Mouse (Mus musculus) stomach, postnatal 0 days (tissue): ENCODE results near the gene Tnfrsf9. TPM values are rescaled to one million over a fixed set of nuclear protein-coding genes. Genes with fewer than 3 reads are reported as not detected.

Source experiments
- ATAC-seq: fragments of 200-750 bp; cut with Nextera tagmentation; 2 replicates; pipeline ENCODE4 v1.8.0; 2017; ENCODE audit not compliant: low FRiP score, low TSS enrichment
- DNase-seq: peaks from one replicate; pipeline ENCODE4 v3.0.0-alpha.2; 2016; ENCODE audit warnings: low spot score
- H3K27ac ChIP-seq: fragments of 300-500 bp; sonication (generic); replicated peaks from 2 replicates; pipeline ENCODE4 v1.5.1; 2014; ENCODE audit warnings: mild to moderate bottlenecking, control low read depth
- H3K27me3 ChIP-seq: fragments of 300-500 bp; sonication (generic); 2 replicates; pipeline ENCODE4 v1.6.1; 2014; ENCODE audit warnings: low read length; ENCODE audit not compliant: control insufficient read depth, insufficient read depth
- H3K36me3 ChIP-seq: fragments of 300-500 bp; sonication (generic); 2 replicates; pipeline ENCODE4 v1.6.1; 2014; ENCODE audit warnings: low read length, mixed read lengths; ENCODE audit not compliant: control insufficient read depth, insufficient read depth
- H3K4me1 ChIP-seq: fragments of 300-500 bp; sonication (generic); replicated peaks from 2 replicates; pipeline ENCODE4 v1.6.1; 2014; ENCODE audit warnings: antibody characterized with exemption; ENCODE audit not compliant: control insufficient read depth, insufficient read depth
- H3K4me2 ChIP-seq: fragments of 300-500 bp; sonication (generic); replicated peaks from 2 replicates; pipeline ENCODE4 v1.6.1; 2014; ENCODE audit warnings: low read depth, mild to moderate bottlenecking, control low read depth, moderate library complexity
- H3K4me3 ChIP-seq: fragments of 300-500 bp; sonication (generic); 2 replicates; pipeline ENCODE4 v1.5.1; 2014; ENCODE audit warnings: low read depth, low read length, control low read depth
- H3K9ac ChIP-seq: fragments of 300-500 bp; sonication (generic); 2 replicates; pipeline ENCODE4 v1.6.1; 2014; ENCODE audit warnings: mild to moderate bottlenecking, low read length, control low read depth, mixed read lengths
- H3K9me3 ChIP-seq: fragments of 300-500 bp; sonication (generic); 2 replicates; pipeline ENCODE4 v1.6.1; 2016; ENCODE audit warnings: low read length; ENCODE audit not compliant: control insufficient read depth
- CTCF ChIP-seq: IDR thresholded peaks from 2 replicates; pipeline ENCODE4 v1.5.1; 2016; ENCODE audit warnings: antibody characterized with exemption, low read depth, mild to moderate bottlenecking, moderate library complexity
- EP300 ChIP-seq: optimal IDR thresholded peaks from 2 replicates; pipeline ENCODE3; 2016; ENCODE audit warnings: antibody characterized with exemption
- WGBS: fragments of 180-500 bp; shearing (Covaris S2); extraction: QIAGEN DNeasy Blood & Tissue Kit; methylation state at CpG from one replicate; pipeline ENCODE4 v1.1.7; 2014; 5-methylcytosine and 5-hydroxymethylcytosine counted together
- polyA plus RNA-seq: library from polyadenylated mRNA; unstranded; fragments of >200 nt; fragmentation: Nextera tagmentation; extraction: Ambion mirVana; gene quantifications from 2 replicates; pipeline ENCODE4 v1.2.1, GENCODE M21; 2015

Gene Tnfrsf9
- polyA plus RNA-seq, 1 experiment from 2014 or later: 0.22 TPM

GRCm38 (mm10) chr4:150875393-150875792 lies 39.0 kb upstream of the Tnfrsf9 start:
- WGBS: 59% methylated on average over 10 of the region's 10 CpGs
- Histone ChIP-seq H3K27me3 (no peaks in the 10 kb centered on the region), H3K36me3 (no peaks in the 10 kb centered on the region), H3K4me2 (no peak overlapping the region), H3K9me3 (peaks cover 16% of the 10 kb centered on the region), H3K9ac (no peak overlapping the region), H3K4me3 (no peak overlapping the region), H3K27ac (no peak overlapping the region; the same call in 1 of the 2 replicates), H3K4me1 (peaks cover 8% of the 10 kb centered on the region)
- DNase-seq: no peak
- no peak for TF ChIP-seq EP300
- no peak for TF ChIP-seq CTCF
- no peak for ATAC-seq

GRCm38 (mm10) chr4:150879631-150880030 lies 34.7 kb upstream of the Tnfrsf9 start:
- ATAC-seq (no peak), DNase-seq (no peak)
- no peak for TF ChIP-seq EP300
- Histone ChIP-seq H3K4me2 (no peak overlapping the region), H3K9me3 (peaks cover 16% of the 10 kb centered on the region), H3K9ac (no peak overlapping the region), H3K27ac (no peak overlapping the region), H3K4me1 (no peaks in the 10 kb centered on the region), H3K36me3 (no peaks in the 10 kb centered on the region), H3K4me3 (no peak overlapping the region), H3K27me3 (no peaks in the 10 kb centered on the region)
- 95% methylated on average over 22 of the region's 22 CpGs for WGBS

DNA sequence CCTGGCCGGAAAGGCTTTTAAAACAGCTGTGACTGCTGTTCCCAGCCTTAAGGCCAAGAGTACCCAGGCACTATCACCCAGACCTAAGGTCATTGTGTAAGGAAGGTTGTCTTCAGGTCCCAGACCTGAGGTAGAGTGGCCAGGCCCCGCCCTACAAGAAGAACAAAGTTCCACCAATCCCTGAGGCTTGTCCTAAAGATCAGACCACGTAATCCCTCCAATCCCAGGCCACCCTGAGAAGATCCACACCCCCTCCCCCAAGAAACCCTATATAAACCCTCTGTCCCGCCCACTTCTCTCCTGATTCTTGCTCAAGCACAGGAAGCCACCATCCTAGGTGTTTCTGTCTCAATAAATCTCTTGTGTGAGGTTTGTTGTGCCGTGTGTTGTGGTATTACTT lies 34.0 kb upstream of the Tnfrsf9 start:
- Histone ChIP-seq H3K4me2 (no peak overlapping the region), H3K36me3 (no peaks in the 10 kb centered on the region), H3K27me3 (no peaks in the 10 kb centered on the region), H3K4me1 (no peaks in the 10 kb centered on the region), H3K4me3 (no peak overlapping the region), H3K27ac (no peak overlapping the region), H3K9me3 (peaks cover 16% of the 10 kb centered on the region), H3K9ac (no peak overlapping the region)
- TF ChIP-seq CTCF (no peak), EP300 (no peak)
- ATAC-seq: no peak
- 92% methylated on average over 5 of the region's 5 CpGs for WGBS
- DNase-seq: no peak

DNA sequence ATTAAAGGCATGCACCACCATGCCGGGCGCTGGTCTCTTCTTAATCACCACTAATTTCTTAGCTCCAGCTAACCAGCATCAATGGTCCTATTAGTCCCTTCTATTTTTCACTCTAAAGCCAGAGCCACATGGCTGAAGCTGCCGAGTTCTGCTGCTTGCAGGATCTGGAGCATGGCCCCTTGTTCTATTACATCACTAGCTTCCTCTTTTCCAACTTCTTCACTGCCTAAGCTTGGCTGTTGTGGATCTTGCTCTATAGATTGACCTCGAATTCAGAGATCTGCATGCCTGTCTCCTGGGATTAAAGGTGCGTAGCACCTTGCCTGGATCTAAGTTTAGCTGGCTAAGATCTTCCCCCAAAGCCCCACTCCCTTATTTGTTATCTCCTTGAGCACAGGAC lies 31.7 kb upstream of the Tnfrsf9 start:
- no peaks in the 10 kb centered on the region for H3K36me3 ChIP-seq
- no peak for ATAC-seq
- no peak overlapping the region for H3K4me3 ChIP-seq
- peaks cover 16% of the 10 kb centered on the region for H3K9me3 ChIP-seq
- no peak overlapping the region for H3K27ac ChIP-seq
- no peak overlapping the region for H3K9ac ChIP-seq
- TF ChIP-seq EP300 (no peak), CTCF (no peak)
- no peaks in the 10 kb centered on the region for H3K27me3 ChIP-seq
- H3K4me1 ChIP-seq: no peaks in the 10 kb centered on the region
- DNase-seq: no peak
- WGBS: 84% methylated on average over 5 of the region's 5 CpGs
- no peak overlapping the region for H3K4me2 ChIP-seq

DNA sequence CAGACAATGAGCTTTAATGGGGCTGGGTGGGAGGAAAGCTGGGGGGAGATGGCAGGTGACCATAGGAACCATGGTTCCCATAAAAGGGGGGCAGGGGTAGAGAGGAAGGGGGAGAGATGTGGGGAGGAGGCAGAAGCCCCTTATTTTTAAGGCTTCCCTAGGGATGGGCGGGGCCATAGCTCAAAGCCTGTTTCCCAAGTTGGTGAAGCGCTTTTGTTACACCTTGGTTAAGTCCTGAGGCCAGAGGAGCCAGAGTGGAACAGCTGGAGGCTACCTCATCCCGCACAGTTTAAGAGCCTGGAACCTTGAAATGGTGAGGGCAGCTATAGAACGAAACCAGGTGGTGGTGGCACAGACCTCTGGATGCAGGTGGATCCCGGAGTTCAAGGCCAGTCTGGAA lies 26.5 kb upstream of the Tnfrsf9 start:
- H3K36me3 ChIP-seq: no peaks in the 10 kb centered on the region
- H3K9me3 ChIP-seq: no peaks in the 10 kb centered on the region
- no peaks in the 10 kb centered on the region for H3K27me3 ChIP-seq
- H3K9ac ChIP-seq: no peak overlapping the region
- no peak for DNase-seq
- ATAC-seq: no peak
- H3K4me2 ChIP-seq: no peak overlapping the region
- H3K27ac ChIP-seq: no peak overlapping the region
- H3K4me1 ChIP-seq: peaks cover 4% of the 10 kb centered on the region; the same call in 1 of the 2 replicates
- 83% methylated on average over 5 of the region's 5 CpGs for WGBS
- no peak for TF ChIP-seq EP300
- no peak for TF ChIP-seq CTCF
- H3K4me3 ChIP-seq: no peak overlapping the region

DNA sequence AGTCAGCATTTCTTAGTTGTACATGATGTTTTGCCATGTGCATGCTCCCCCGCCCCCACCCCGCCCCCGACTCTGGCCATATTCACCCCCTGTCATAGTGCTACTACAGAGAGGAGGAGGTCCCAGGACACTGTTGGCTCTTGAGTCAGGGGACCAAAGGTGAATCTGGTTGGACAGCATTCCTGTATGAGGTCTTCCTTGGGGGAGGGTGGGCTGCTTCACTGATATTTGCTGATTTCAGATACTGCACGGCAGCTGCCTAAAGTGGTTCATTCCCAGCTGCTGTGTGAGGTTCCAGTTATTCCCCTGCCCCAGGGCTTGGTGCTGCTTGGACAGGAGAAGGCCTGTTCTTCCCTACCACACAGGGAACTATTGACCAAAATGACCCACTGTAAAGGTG lies 25.9 kb upstream of the Tnfrsf9 start:
- TF ChIP-seq CTCF (no peak), EP300 (no peak)
- 48% methylated on average over 4 of the region's 4 CpGs for WGBS
- no peak overlapping the region for H3K9ac ChIP-seq
- no peaks in the 10 kb centered on the region for H3K27me3 ChIP-seq
- H3K4me1 ChIP-seq: peaks cover 4% of the 10 kb centered on the region; the same call in 1 of the 2 replicates
- ATAC-seq (no peak), DNase-seq (no peak)
- no peaks in the 10 kb centered on the region for H3K36me3 ChIP-seq
- H3K9me3 ChIP-seq: no peaks in the 10 kb centered on the region
- no peak overlapping the region for H3K27ac ChIP-seq
- H3K4me3 ChIP-seq: no peak overlapping the region
- no peak overlapping the region for H3K4me2 ChIP-seq
